Mouse (Mus musculus): ENCODE results near the gene 9130023H24Rik.

The 9130023H24Rik gene

DNA sequence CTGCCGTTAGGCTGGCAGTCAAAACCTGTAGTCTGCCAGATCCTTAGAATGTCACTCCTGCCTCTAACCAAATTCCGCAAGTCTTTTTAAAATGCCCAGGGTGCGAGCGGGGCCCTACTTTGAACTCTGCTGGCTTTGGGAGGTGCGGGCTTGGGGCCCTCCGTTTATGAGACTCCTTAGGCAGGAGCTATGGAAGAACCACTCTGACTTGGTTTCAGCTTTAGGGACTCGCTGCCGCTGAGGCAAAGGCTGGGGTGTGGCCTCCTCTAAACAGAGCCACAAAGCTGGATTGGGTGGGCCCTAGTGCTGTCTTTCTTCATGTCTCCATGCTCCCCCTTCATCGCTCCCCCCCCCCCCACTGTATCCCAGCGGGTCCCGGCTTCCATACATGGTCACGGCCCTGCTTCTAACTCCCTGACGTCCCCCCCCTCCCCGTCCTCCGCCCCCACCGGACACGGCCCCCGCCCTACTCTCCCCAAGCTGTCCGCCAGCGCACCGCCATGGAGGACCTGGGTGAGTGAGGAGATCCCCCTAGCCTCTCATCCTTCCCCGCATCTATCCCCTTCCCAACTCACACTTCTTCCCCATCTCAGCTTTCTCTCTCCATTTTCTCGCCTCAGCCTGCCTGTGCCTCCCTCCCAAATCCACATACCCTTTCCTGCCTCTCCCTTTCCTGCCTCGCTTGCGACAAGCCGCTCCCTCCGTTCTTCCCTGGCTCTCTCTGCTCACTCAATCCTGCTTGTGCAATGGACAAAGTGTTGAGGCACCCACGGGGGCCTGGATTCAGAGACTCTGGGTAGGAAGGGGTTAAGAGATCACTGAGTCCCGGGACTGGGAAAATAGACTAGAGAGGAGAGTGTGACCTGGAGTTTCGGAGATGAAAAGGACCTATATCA, 8.9 kb upstream of the 9130023H24Rik start, which contains the start of gene Tgfb1i1:
TSS of gene Tgfb1i1 (plus strand) at position 317 of the 896 bp plus-strand sequence.
- no peak for DNase-seq (ENCODE audit: low spot score)

DNA sequence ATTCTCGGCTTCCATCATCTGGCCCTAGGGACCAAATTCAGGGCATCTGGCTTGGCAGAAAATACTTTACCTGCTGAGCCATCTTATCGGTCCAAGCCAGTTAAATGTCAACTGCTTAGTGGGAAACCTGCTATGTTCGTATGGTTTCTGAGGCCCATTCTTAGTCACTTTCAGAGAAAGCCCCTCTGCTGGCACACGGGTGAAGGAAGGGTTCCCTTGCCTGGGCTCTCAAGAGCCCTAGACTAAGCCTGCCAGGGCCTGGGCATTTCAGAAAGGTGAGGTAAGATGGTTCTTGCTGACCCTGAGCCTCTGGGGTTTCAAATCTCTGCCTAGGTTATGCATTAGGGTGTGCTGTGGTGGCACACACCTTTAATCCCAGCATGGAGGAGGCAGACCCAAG, 7.7 kb upstream of the 9130023H24Rik start:
- DNase-seq (ENCODE audit: low spot score), result no peak

DNA sequence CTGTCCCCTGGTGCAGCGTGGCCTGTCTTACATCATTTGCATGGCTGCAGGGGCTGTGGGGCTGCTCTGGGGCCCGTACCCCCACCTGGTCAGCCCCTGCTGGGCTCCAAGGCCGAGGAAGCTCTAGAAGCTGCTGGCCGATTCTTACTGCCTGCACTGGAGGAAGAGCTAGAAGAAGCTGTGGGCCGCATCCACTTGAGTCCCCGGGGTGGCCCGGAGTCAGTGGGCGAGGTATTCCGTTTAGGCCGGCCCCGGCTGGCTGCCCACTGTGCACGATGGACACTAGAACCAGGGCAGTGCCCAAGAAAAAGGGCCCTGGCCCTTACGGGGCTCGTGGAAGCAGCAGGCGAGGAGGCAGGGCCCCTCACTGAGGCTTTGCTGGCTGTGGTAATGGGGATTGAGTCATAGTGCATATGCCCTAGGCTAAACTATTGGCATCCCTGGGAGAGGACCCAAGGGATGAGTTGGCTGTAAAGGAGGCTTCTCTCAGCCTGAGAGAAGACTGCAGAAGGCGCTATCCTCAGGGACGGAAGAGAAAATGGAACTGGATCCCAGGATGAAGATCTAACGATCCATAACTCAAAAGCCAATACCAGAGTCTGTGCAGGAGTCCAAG, 6.7 kb upstream of the 9130023H24Rik start:
- DNase-seq (ENCODE audit: low spot score), result no peak

DNA sequence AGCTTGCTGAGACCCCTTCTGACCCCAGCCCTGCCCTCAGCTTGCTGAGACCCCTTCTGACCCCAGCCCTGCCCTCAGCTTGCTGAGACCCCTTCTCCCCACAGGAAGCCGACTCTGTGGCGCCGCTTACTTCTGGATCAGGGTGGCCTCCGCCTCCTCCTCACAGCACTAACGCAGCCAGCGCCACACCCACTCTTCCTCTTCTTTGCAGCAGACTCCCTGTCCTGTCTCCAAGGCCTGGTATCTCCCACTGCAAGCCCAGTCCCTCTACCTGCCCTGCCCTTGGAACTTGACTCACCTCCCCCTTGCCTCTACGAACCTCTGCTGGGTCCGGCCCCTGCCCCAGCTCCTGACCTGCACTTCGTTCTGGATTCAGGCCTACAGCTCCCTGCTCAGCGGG, 6.1 kb upstream of the 9130023H24Rik start:
- no peak for DNase-seq (ENCODE audit: low spot score)

- DNase-seq (ENCODE audit: low spot score), result no peak
Measured at GRCm38 (mm10) chr7:128242331-128242730, 4.5 kb upstream of the 9130023H24Rik start.

DNA sequence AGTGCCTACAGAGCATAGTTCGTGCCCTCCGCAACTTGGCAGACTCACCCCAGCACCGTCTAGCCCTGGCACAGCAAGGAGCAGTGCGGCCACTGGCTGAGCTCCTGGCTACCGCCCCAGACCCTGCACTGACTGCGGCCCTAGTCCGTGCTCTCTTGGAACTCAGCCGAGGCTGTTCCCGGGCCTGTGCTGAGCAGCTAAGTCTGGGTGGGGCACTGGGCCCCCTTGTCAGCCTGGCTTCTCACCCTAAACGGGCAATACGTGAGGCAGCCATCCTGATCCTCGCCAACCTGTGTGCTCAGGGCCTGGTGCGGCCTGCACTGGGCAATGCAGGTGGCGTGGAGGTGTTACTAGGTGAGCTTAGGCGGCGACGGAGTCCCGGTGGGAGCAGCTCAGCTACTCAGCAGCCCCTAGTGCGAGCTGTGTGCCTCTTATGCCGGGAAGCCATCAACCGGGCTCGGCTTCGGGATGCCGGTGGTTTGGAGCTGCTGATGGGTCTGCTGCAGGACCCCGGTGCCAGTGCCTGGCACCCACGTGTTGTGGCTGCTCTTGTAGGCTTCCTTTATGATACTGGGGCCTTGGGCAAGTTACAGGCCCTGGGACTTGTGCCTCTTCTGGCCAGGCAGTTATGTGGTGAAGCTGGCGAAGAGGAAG, 2.4 kb upstream of the 9130023H24Rik start:
- DNase-seq (ENCODE audit: low spot score), result no peak

- no peak for DNase-seq (ENCODE audit: low spot score)
Measured at GRCm38 (mm10) chr7:128238991-128239390, 1.2 kb upstream of the 9130023H24Rik start.

DNA sequence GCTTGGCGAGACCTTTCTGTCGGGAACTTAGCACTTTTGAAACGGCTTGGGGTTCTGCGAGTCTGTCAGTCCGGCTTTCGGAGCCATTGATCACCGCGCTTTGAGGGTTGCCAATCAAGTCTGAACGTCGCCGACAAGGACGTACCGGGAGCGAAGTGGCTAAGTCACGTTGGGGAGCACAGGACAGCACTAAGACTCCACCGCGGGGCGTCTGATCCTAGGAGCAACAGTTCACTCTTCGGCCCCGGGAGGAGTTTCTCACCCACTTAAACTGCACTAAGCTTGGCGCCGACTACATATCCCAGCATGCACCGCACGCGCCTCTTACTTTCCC, 271 bp downstream of the 9130023H24Rik start:
- DNase-seq (ENCODE audit: low spot score), result no peak

GRCm38 (mm10) chr7:128236856-128237592, 807 bp downstream of the 9130023H24Rik start, which contains the start of gene Armc5:
Armc5 (plus strand) TSS chr7:128237342.
- peak; percentile 78 for DNase-seq (ENCODE audit: low spot score)

DNA sequence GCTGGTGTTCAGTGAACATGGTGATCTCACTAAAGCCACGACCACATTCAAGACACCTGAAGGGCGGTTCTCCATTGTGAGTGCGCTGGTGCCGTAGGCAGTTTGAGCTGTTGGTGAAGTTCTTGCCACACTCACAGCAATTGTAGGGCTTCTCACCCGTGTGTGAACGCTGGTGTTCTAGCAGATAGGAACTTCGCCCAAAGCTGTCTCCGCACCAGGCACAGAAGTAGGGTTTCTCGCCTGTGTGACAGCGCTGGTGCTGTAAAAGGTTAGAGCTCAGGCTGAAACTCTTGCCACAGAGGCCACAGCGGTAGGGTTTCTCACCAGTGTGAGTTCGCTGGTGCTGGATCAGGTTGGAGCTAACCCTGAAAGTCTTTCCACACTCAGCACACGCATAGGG, 1.4 kb downstream of the 9130023H24Rik start:
- DNase-seq (ENCODE audit: low spot score), result no peak

DNA sequence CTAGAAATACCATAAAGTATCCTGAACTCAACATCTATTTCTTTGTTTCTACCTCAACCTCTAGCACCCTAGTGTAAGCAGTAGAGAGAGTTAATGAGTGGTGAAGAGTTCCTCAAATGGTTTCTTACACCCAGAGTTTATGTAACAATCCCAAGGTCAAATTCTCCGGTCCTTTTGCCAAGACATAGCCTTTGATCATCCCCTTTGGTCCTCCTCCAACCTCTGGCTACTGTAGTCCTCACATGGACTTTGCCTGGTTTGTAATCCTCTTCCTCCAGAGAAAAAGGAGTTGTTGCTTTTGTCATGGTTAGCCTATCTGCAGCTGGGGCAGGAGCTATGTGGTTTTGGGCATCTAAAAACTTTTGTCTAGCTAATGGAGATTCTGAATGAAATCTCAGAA, 2.4 kb downstream of the 9130023H24Rik start:
- no peak for DNase-seq (ENCODE audit: low spot score)

- DNase-seq (ENCODE audit: low spot score), result no peak
Measured at GRCm38 (mm10) chr7:128234796-128235195, 3.0 kb downstream of the 9130023H24Rik start.

GRCm38 (mm10) chr7:128231741-128232140, 6.1 kb downstream of the 9130023H24Rik start:
- DNase-seq (ENCODE audit: low spot score), result no peak

GRCm38 (mm10) chr7:128220936-128221335, 16.9 kb downstream of the 9130023H24Rik start:
- no peak for DNase-seq (ENCODE audit: low spot score)

DNA sequence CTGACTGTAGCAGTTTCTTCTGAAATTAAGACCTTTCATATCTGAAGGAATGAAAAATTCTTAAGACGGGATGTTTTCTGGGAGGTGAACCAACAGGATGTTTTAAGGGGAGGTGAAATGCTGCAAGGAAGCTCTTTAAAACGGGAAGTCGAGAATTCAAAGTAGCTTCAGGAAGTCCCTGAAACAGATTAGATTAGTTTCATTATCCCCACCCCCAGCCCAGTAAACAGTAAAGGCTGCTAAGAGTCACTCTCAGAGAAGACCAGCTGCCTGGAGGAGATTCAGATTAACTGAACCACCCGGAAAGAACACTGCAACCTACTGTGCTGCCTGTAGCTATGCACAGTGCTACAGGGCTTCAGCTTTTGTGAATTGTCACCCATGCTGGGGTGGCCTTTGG, 17.9 kb downstream of the 9130023H24Rik start:
- no peak for DNase-seq (ENCODE audit: low spot score)

DNA sequence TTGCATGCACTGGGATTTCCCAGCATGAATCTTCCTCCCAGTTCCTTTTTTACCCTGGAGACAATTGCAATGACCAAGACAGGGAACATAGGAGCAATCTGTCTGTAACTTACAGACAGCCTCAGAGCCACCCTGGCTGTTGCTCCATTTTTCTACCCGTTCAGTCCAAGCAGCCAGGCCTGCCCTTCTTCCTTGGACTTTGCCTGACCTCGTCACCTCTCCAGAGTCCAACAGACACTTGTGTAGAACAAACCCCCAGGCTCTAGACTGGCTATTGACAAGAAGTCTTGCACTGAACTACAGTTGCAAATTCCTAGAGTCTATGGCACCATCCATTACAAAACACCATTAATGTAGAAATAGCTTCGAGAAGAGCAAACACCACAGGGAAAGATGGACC, 28.0 kb downstream of the 9130023H24Rik start:
- no peak for DNase-seq (ENCODE audit: low spot score)

DNA sequence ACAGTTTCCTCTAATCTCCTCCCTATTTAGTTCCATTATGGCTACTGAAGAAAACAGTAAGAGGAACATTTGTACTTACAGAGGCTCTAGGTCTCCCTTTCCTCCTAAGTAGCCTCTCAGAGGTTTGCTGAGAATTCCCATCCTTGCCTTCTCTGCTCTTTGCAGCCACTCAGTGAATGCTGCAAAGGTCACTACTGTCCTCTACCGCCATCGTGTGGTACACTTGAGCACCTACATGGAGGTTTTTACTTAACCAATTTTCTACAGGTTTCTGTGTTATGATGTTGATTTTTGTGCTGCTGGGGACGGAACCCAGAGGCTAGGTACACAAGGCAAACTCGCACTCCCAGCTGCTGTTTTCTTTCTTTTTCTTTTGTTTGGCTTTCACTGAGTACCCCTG, 29.6 kb downstream of the 9130023H24Rik start:
- peak; percentile 34 for DNase-seq (ENCODE audit: low spot score)

- DNase-seq (ENCODE audit: low spot score), result no peak
Measured at GRCm38 (mm10) chr7:128206152-128206551, 31.7 kb downstream of the 9130023H24Rik start, which contains the start of gene Cox6a2. Cox6a2 (minus strand) TSS chr7:128206387.

DNA sequence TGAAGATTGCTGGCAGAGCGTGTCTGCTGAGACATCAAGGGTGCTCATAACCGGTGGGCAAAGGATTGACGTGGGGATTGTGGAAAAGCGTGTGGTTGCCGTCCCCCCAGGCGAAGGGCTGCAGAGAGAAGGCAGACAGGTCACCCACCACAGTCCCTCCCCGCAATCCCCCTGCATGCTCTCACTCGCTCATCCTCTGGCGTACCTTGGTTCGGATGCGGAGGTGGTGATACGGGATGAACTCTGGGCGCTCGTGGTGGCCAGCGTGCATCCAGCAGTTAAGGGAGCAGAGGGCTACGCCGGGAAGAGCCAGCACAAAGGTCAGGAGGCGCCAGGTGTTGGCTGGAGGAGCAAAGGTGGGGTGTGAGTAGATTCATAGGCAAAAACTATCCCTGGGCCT, 32.1 kb downstream of the 9130023H24Rik start:
- DNase-seq (ENCODE audit: low spot score), result no peak

DNA sequence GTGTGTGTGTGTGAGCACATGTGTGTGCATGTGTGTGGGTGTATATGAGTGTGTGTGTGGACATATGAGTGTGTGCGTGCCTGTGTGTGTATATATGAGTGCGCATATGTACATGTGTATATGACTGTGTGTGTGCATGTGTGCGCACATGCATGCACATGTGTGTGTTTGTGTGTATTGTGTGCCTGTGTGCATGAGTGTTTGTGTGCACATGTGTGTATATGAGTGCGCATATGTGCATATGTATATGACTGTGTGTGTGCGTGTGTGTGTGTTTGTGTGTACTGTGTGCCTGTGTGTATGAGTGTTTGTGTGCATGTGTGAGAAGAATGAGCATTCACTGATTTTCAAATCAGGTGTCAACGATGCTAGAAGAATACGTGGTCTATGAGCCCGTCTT, 33.7 kb downstream of the 9130023H24Rik start:
- no peak for DNase-seq (ENCODE audit: low spot score)

GRCm38 (mm10) chr7:128203071-128203470, 34.8 kb downstream of the 9130023H24Rik start:
- DNase-seq (ENCODE audit: low spot score), result no peak

DNA sequence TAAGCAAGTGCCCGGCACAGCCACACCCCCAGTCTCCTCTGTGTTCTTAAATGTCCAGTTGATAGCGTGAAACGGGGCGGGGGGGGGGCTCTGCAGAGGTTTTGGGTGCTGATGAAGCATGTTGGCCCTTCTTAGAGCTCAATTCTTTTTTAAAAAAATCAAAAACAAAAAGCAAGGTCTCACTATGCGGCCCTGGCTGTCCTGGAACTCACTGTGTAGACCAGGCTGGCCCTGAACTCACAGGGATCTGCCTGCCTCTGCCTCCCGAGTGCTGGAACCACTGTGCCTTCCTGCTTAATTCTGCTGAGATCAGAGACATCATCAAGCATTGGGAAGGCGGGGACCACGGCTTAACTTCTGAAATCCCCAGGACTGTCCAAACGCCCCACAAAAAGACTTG, 36.2 kb downstream of the 9130023H24Rik start:
- DNase-seq (ENCODE audit: low spot score), result no peak

Data from testis, postnatal 14 days (tissue).